Mouse (Mus musculus) induced T-regulatory cell, adult 2 months (primary cell): ENCODE measurements around the gene Duox1.

Experiments used
- DNase-seq: peaks from one replicate; pipeline ENCODE4 v3.0.0-alpha.2; 2012; ENCODE audit warnings: low read depth

The Duox1 gene

GRCm38 (mm10) chr2:122355389-122355788 lies 39.9 kb downstream of the Duox1 start:
- DNase-seq = no peak

GRCm38 (mm10) chr2:122356187-122356586 lies 40.7 kb downstream of the Duox1 start:
- DNase-seq = no peak

- DNase-seq = no peak
These were observed 44.8 kb downstream of the Duox1 start for GRCm38 (mm10) chr2:122360310-122360709.

GRCm38 (mm10) chr2:122361181-122361580 lies 45.7 kb downstream of the Duox1 start:
- DNase-seq = no peak

- no peak for DNase-seq
These were observed 46.6 kb downstream of the Duox1 start for GRCm38 (mm10) chr2:122361868-122362621.

GRCm38 (mm10) chr2:122362622-122363523 lies 47.4 kb downstream of the Duox1 start:
- no peak for DNase-seq

- DNase-seq = no peak
These were observed 49.0 kb downstream of the Duox1 start for GRCm38 (mm10) chr2:122364352-122364944.

- DNase-seq = peak; percentile 56
These were observed 49.9 kb downstream of the Duox1 start for GRCm38 (mm10) chr2:122365244-122365866.

- DNase-seq = no peak
These were observed 50.6 kb downstream of the Duox1 start for GRCm38 (mm10) chr2:122366039-122366438.

- no peak for DNase-seq
These were observed 51.2 kb downstream of the Duox1 start for GRCm38 (mm10) chr2:122366706-122367105.

- no peak for DNase-seq
These were observed 51.7 kb downstream of the Duox1 start for GRCm38 (mm10) chr2:122367181-122367580.

GRCm38 (mm10) chr2:122367701-122368080 lies 52.2 kb downstream of the Duox1 start:
- DNase-seq = no peak

- DNase-seq = peak; percentile 49
These were observed 52.9 kb downstream of the Duox1 start for GRCm38 (mm10) chr2:122368081-122368971.

- peak; percentile 91 for DNase-seq
These were observed 53.7 kb downstream of the Duox1 start, which contains the start of gene Shf for GRCm38 (mm10) chr2:122368995-122369739. TSS of gene Shf (minus strand) at chr2:122369162.

- no peak for DNase-seq
These were observed 54.8 kb downstream of the Duox1 start for GRCm38 (mm10) chr2:122370101-122370750.

- no peak for DNase-seq
These were observed 56.6 kb downstream of the Duox1 start for GRCm38 (mm10) chr2:122372067-122372466.

GRCm38 (mm10) chr2:122372541-122372940 lies 57.1 kb downstream of the Duox1 start:
- DNase-seq = no peak

- peak; percentile 55 for DNase-seq
These were observed 58.5 kb downstream of the Duox1 start for GRCm38 (mm10) chr2:122374012-122374411.

GRCm38 (mm10) chr2:122374666-122375331 lies 59.3 kb downstream of the Duox1 start:
- no peak for DNase-seq
